Mouse (Mus musculus) R1 (cell line): ENCODE results near the gene Rdx.

Experiments
- DNase-seq: peaks from one replicate; pipeline ENCODE4 v3.0.0-alpha.2; 2018; ENCODE audit warnings: low read depth, low spot score

The Rdx gene

GRCm38 (mm10) chr9:52110738-52111137, 63.8 kb downstream of the Rdx start:
- DNase-seq, result no peak

GRCm38 (mm10) chr9:52113091-52113490, 66.1 kb downstream of the Rdx start:
- no peak for DNase-seq

DNA sequence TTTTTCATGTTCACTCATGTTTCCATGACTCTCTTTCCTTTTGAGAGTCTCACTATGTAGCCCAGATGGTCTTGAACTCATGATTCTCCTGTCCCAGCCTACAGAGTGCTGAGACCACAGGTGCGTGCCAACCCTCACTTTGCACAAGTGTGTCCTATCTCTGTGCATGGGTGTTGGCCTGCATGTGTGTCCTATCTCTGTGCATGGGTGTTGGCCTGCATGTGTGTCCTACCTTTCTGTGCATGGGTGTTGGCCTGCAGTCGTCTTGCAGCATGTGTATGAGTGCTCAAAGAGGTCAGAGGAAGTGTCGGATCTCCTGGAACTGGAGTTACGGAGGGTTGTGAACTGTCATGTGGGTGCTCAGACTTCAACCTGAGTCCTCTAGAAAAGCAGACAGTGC, 72.2 kb downstream of the Rdx start:
- no peak for DNase-seq

DNA sequence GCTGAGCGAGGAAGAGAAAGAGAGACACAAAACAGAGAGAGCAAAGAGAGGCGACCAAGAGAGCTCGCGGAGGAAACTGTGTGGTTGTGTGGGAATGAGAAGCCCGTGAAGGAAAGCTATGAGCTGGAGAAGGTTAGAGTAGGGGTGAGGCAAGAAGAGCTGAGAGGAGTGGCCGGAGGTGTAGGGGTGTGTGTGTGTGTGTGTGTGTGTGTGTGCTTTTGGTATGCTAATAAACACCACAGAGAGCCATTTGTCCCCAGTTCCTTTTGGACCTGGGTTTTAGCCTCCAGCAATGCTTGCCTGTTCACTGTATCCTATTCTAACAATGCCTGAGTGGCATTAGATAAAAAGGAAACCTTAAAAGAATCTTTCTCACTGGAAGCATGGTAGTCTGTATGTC, 78.3 kb downstream of the Rdx start:
- DNase-seq, result peak; percentile 42

- no peak for DNase-seq
Observed at GRCm38 (mm10) chr9:52130348-52130747, 83.4 kb downstream of the Rdx start.

DNA sequence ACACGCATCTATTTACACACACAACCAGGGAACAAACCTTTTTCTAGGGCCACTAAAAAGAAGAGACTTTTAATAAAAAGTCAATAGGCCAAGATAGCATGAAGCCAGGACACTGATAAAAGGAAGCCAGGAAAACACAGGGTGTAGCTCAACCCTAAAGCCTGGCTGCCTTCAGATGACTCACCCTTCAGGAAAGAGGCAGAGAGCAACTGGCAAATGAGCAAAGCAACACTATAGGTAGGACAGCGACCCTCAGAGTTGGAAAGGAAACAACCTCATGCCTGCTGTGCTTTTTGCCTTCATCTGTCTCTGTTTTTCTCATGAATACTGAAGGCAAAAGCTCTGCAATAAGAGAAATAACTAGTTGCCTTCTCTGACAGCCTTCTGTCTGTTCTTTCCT, 85.8 kb downstream of the Rdx start:
- DNase-seq, result no peak
